Mouse (Mus musculus): ENCODE measurements at regions not wholly inside any gene's neighbourhood (a gene's known extent, or its start where the extent isn't known, plus 50 kb on each side); places are given as distances from the start of the nearest gene placed in this dataset.
"Not testable (repeated sequence)": the region's sequence is repeated elsewhere in the genome, so short reads cannot be mapped to it uniquely, and the experiment has no call there.

DNA sequence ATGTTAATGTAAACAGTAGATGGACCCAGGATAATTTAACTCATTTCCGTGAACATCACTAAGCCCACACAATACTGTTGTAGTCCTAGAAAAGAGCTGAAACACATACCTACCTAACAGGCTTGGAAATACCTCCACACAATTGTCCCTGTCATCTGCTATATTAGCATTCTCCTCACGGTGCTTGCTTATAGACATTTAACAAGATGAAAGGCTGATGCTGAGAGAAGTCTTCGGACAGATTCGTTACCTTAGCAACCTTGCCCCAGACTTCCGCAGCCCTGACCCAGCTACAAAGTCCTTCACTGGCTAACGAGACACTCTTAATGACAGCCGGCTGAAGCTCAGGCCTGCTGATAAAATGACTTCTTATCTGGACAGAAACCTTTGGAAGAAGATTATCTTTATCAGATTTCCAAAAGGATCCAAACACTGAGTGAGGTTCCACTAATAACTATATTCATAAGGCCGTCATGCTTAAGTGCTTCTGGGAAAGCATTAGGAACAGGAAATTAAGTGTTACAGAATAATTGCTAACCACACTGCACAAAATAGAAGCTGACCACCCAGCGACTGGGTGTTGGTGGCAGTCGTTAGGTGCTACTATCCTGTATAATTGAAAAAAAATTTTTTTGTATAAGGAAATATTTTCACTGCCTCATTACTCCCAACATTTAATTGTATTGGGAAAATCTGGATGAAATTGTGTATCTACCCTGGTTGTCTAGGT is 267.0 kb upstream of the Tmpo start:
- peak; percentile 57 for DNase-seq (ENCODE audit: low read depth, low spot score)

- DNase-seq (ENCODE audit: low read depth, low spot score): no peak
Observed at GRCm38 (mm10) chr10:91443321-91443720, 262.2 kb upstream of the Tmpo start.

GRCm38 (mm10) chr10:91440051-91440450 is 258.9 kb upstream of the Tmpo start:
- DNase-seq (ENCODE audit: low read depth, low spot score): no peak

GRCm38 (mm10) chr10:91437917-91438316 is 256.8 kb upstream of the Tmpo start:
- DNase-seq (ENCODE audit: low read depth, low spot score): no peak

- DNase-seq (ENCODE audit: low read depth, low spot score): peak; percentile 82
Observed at GRCm38 (mm10) chr10:91436091-91436569, 255.0 kb upstream of the Tmpo start.

DNA sequence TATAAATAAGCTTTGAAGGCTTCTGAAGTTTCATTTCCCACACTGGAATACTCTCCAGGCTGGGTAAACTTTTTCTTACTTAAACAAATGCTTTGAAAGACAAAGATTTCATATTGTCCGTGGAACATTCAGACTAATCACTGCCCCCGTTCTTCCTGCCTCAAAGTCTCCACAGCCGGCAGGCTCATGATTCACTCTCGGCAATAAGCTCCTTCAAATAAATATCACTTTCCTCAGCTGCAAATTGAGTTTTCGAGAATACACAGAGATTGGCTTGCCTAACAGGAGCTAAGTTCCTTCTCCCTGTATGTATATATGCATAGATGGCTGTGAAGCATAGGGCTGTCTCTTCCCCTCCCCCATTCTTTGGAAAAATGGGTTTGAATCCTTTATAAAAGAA is 249.2 kb upstream of the Tmpo start:
- no peak for DNase-seq (ENCODE audit: low read depth, low spot score)

DNA sequence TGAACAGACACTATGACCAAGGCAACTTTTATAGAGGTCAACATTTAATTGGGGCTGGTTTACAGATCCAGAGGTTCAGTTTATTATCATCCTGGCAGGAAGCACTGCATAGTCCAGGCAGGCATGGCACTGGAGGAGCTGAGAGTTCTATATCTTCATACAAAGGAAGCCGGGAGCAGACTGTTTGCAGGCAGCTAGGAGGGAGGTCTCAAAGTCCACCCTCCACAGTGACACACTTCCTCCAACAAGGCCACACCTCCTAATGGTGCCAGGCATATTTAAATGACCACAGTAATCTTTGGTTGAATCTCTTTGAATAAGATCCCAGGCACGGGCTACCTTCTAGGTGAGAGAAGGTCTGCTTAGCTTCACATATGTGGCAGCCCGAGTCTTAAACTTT is 245.5 kb upstream of the Tmpo start:
- DNase-seq (ENCODE audit: low read depth, low spot score): no peak

- DNase-seq (ENCODE audit: low read depth, low spot score): not testable (repeated sequence)
Observed at GRCm38 (mm10) chr10:91425625-91426385, 244.7 kb upstream of the Tmpo start.

GRCm38 (mm10) chr10:91424786-91425185 is 243.7 kb upstream of the Tmpo start:
- no peak for DNase-seq (ENCODE audit: low read depth, low spot score)

GRCm38 (mm10) chr10:91387255-91387654 is 206.1 kb upstream of the Tmpo start:
- DNase-seq (ENCODE audit: low read depth, low spot score): no peak

DNA sequence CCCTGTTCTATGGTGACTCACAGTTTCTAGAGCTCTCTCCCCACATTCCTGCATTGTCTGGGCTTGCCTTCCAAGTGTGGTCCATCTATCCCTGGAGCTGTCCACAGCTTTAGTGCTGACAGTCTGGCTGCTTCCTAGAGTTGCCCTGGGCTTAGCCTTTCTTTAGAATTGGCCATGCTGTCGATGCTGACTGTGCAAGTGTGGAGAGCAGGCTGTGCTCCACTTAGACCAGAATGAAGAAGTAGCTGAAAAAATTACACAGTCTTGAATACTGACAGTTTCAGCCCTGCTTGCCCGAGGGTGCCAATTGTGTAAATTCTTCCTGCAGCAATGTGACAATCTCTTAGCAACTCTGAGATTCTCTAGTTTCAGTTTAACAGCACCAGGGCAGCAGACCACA is 203.3 kb upstream of the Tmpo start:
- peak; percentile 81 for DNase-seq (ENCODE audit: low read depth, low spot score)

GRCm38 (mm10) chr10:91376683-91377082 is 195.6 kb upstream of the Tmpo start:
- DNase-seq (ENCODE audit: low read depth, low spot score): no peak

GRCm38 (mm10) chr10:91367488-91367887 is 186.4 kb upstream of the Tmpo start:
- no peak for DNase-seq (ENCODE audit: low read depth, low spot score)

- DNase-seq (ENCODE audit: low read depth, low spot score): no peak
Observed at GRCm38 (mm10) chr10:91362587-91362986, 181.5 kb upstream of the Tmpo start.

DNA sequence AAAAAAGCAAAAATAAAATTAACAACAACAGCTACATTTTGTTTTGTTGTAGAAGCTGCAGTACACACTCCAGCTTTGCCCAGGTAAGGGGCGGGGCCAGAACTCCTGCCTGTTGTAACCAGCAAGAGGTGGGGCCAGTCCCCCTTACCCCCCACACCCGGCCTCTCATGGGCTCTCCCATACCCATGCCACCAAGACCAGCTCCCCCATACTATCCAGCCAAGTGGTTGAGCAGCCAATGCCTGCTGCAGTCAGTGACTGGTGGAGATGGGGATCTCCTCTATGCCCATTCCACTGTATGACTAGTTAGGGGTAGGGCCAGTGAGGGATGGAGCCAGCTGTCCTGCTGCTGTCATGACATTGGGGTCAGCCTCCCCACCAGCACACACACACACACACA is 180.5 kb upstream of the Tmpo start:
- no peak for DNase-seq (ENCODE audit: low read depth, low spot score)

- DNase-seq (ENCODE audit: low read depth, low spot score): no peak
Observed at GRCm38 (mm10) chr10:91345465-91345864, 164.3 kb upstream of the Tmpo start.

DNA sequence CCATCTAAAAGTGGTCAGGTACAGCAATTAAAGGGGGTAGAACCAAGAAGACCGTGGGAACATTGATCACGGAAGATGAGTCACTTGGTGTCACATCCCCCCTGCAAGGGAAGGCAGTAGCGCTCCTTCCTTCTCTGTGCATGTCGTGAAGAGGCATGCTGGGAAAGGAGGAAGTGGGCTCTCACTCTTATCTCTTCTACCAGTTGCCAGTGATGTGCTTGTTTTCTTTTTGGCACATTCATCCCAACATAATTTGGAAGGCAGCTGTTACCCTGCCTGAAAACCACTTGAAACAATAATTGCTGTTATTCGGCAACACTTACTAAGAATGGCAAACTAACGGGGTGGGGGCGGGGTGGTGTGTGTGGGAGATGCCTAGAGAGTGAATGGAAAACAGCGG is 161.0 kb upstream of the Tmpo start:
- DNase-seq (ENCODE audit: low read depth, low spot score): no peak

GRCm38 (mm10) chr10:91339361-91339760 is 158.2 kb upstream of the Tmpo start:
- DNase-seq (ENCODE audit: low read depth, low spot score): no peak

DNA sequence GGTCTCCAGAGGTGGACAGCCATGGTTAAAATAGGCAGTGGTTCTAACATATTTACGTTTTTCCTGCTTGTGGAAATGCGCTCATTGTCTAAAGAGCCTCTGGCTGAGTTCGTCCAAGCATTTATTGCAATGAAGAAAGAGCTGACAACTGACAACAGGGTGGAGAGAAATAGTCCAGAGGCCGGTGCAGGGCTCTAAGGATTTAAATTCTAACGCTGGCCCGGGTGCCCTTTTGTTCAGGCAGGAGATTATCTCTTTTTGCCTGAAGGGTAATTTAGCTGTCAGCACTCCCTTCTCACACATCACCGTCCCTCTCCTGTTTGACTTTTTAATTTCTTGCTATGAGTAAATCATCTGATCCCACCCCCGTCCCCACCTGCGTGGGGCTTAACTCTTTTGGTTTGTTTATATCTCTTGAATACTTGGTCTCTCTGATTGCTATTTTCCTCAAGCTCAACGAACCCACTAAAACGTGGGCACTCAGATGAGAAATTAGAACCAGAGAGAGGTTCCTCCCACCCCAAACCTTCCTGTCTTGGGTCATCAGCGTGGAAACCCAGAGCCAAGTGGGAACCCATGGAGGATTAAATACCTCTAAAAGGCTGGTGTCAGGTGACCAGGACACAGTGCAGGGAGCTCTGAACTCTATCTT is 145.7 kb upstream of the Tmpo start:
- DNase-seq (ENCODE audit: low read depth, low spot score): no peak

- DNase-seq (ENCODE audit: low read depth, low spot score): no peak
Observed at GRCm38 (mm10) chr10:91326144-91326655, 145.1 kb upstream of the Tmpo start.

DNA sequence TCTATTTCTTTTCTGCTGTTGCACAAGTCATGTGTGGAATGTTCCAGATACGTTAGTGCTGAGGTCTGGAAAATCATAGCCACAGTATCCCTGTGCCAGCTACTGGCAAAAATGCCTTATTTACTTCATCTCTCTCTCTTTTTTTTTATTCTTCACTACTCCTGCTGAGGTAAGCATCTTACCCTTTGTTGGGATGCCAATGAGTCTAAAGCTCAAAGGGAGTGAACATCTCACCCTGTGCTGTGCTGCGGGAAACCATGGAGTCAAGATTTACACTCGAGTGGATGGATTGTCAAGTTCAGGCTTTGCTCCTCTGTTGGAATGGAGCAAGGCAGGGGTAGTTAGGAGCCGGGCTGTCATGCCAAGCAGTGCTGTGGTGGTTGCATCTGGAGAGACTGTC is 140.1 kb upstream of the Tmpo start:
- no peak for DNase-seq (ENCODE audit: low read depth, low spot score)

- no peak for DNase-seq (ENCODE audit: low read depth, low spot score)
Observed at GRCm38 (mm10) chr10:91319442-91320112, 138.5 kb upstream of the Tmpo start.
